Mouse (Mus musculus) embryo, embryonic 11 days (tissue): ENCODE results near the gene Vsx2.

Experiments used
- DNase-seq: peaks from one replicate; pipeline ENCODE4 v3.0.0-alpha.2; 2015

Gene Vsx2

GRCm38 (mm10) chr12:84572341-84572720, 2.8 kb downstream of the Vsx2 start:
- DNase-seq: no peak

- DNase-seq: no peak
Observed at GRCm38 (mm10) chr12:84573094-84573493, 3.5 kb downstream of the Vsx2 start.

GRCm38 (mm10) chr12:84577768-84578439, 8.3 kb downstream of the Vsx2 start:
- peak; percentile 42 for DNase-seq

GRCm38 (mm10) chr12:84578440-84578770, 8.8 kb downstream of the Vsx2 start:
- DNase-seq: peak; percentile 34

GRCm38 (mm10) chr12:84581285-84581684, 11.7 kb downstream of the Vsx2 start:
- no peak for DNase-seq

GRCm38 (mm10) chr12:84589825-84590761, 20.5 kb downstream of the Vsx2 start:
- DNase-seq: peak; percentile 94

- no peak for DNase-seq
Observed at GRCm38 (mm10) chr12:84598324-84598723, 28.8 kb downstream of the Vsx2 start.

GRCm38 (mm10) chr12:84604001-84604400, 34.4 kb downstream of the Vsx2 start:
- DNase-seq: no peak

- DNase-seq: no peak
Observed at GRCm38 (mm10) chr12:84605860-84606259, 36.3 kb downstream of the Vsx2 start.

- DNase-seq: no peak
Observed at GRCm38 (mm10) chr12:84611718-84612117, 42.2 kb downstream of the Vsx2 start.

GRCm38 (mm10) chr12:84612518-84612917, 43.0 kb downstream of the Vsx2 start:
- DNase-seq: no peak

- no peak for DNase-seq
Observed at GRCm38 (mm10) chr12:84614001-84614400, 44.4 kb downstream of the Vsx2 start.

GRCm38 (mm10) chr12:84614524-84614923, 45.0 kb downstream of the Vsx2 start:
- no peak for DNase-seq

- DNase-seq: peak; percentile 95
Observed at GRCm38 (mm10) chr12:84616977-84617630, 47.5 kb downstream of the Vsx2 start, which contains the start of gene Abcd4. Gene Abcd4, minus strand, starts transcription at chr12:84617413.

- peak; percentile 43 for DNase-seq
Observed at GRCm38 (mm10) chr12:84617663-84618062, 48.1 kb downstream of the Vsx2 start.

- DNase-seq: peak; percentile 55
Observed at GRCm38 (mm10) chr12:84620975-84621374, 51.4 kb downstream of the Vsx2 start.

- DNase-seq: no peak
Observed at GRCm38 (mm10) chr12:84624601-84625000, 55.0 kb downstream of the Vsx2 start.

GRCm38 (mm10) chr12:84625116-84625515, 55.6 kb downstream of the Vsx2 start:
- peak; percentile 22 for DNase-seq

- no peak for DNase-seq
Observed at GRCm38 (mm10) chr12:84631867-84632266, 62.3 kb downstream of the Vsx2 start.

- DNase-seq: no peak
Observed at GRCm38 (mm10) chr12:84640253-84640652, 70.7 kb downstream of the Vsx2 start.

- no peak for DNase-seq
Observed at GRCm38 (mm10) chr12:84640654-84641053, 71.1 kb downstream of the Vsx2 start, which contains the start of gene Vrtn. Gene Vrtn, plus strand, starts transcription at chr12:84641019.
